Mouse (Mus musculus): Measurements from ENCODE around the gene Agmat. TPM values are rescaled to one million over a fixed set of nuclear protein-coding genes. Genes with fewer than 3 reads are reported as not detected.

The Agmat gene
- polyA plus RNA-seq (2015; fragmentation: Illumina TruSeq; extraction: RNeasy Lipid Tissue Mini Kit (QIAGEN cat#74804); ENCODE audit: insufficient read depth, low replicate concordance), result not detected

DNA sequence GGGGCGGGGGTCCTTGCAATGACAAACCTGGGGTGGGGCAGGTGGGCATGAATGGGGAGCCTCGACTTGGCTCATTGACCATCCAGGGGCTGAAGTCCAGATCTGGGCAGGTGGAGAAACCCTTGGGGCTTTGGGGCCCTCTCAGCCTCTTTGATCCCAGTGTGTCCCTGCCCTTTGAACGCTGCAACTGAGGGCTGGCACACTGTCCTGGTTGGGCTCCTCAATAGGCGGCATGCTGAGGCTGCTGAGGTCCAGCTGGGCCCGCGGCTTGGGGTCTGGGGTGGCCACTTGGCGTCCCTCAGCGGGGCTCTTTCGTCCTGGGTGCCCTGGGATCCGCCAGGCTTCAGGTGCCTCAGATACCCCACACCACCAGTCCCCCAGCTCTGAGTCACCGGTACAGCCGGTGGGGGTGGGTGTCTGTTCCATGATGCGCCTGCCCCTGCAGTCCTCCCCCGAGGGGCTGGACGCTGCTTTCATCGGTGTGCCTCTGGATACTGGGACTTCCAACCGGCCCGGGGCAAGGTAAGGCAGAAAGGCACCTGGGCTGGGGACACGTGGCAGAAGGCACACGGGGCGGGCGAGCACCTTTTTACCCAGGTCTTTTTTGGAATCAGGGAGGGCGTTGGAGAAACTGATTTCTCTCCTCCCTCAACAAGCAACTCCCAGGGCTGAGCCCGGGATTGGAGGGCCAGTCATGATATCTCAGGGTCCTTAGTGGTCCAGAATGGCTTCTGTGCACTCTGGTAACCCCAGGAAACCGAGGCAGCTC lies at the start of gene Agmat:
Gene Agmat, plus strand, starts transcription at position 95 of the 769 bp plus-strand sequence.

GRCm38 (mm10) chr4:141722731-141723672 lies 23.5 kb upstream of the Agmat start, which contains the start of gene Ddi2:
Gene Ddi2 (minus strand): TSS chr4:141723419.

GRCm38 (mm10) chr4:141790524-141790990 lies 44.1 kb downstream of the Agmat start, which contains the start of gene Dnajc16:
Gene Dnajc16 (minus strand): TSS chr4:141790931.

GRCm38 (mm10) chr4:141793282-141794151 lies 47.0 kb downstream of the Agmat start, which contains the start of gene Casp9:
Gene Casp9 (plus strand): TSS chr4:141793612.

Other genes with a start within 250 kb of the Agmat start
- 10.1 TPM for gene Spen, start 208.1 kb upstream of the Agmat start, polyA plus RNA-seq (2015; fragmentation: Illumina TruSeq; extraction: RNeasy Lipid Tissue Mini Kit (QIAGEN cat#74804); ENCODE audit: insufficient read depth, low replicate concordance)
- gene Fblim1, start 140.6 kb upstream of the Agmat start, polyA plus RNA-seq (2015; fragmentation: Illumina TruSeq; extraction: RNeasy Lipid Tissue Mini Kit (QIAGEN cat#74804); ENCODE audit: insufficient read depth, low replicate concordance), result 9.3 TPM
- gene Tmem82, start 128.0 kb upstream of the Agmat start, polyA plus RNA-seq (2015; fragmentation: Illumina TruSeq; extraction: RNeasy Lipid Tissue Mini Kit (QIAGEN cat#74804); ENCODE audit: insufficient read depth, low replicate concordance), result 0.28 TPM
- 0.11 TPM for gene Slc25a34, start 122.9 kb upstream of the Agmat start, polyA plus RNA-seq (2015; fragmentation: Illumina TruSeq; extraction: RNeasy Lipid Tissue Mini Kit (QIAGEN cat#74804); ENCODE audit: insufficient read depth, low replicate concordance)
- 18.0 TPM for gene Plekhm2, start 81.8 kb upstream of the Agmat start, polyA plus RNA-seq (2015; fragmentation: Illumina TruSeq; extraction: RNeasy Lipid Tissue Mini Kit (QIAGEN cat#74804); ENCODE audit: insufficient read depth, low replicate concordance)
- gene Rsc1a1, start 61.1 kb upstream of the Agmat start, polyA plus RNA-seq (2015; fragmentation: Illumina TruSeq; extraction: RNeasy Lipid Tissue Mini Kit (QIAGEN cat#74804); ENCODE audit: insufficient read depth, low replicate concordance), result 11.3 TPM
- gene Ddi2, start 23.3 kb upstream of the Agmat start, polyA plus RNA-seq (2015; fragmentation: Illumina TruSeq; extraction: RNeasy Lipid Tissue Mini Kit (QIAGEN cat#74804); ENCODE audit: insufficient read depth, low replicate concordance), result 37.2 TPM
- gene Dnajc16, start 44.3 kb downstream of the Agmat start, polyA plus RNA-seq (2015; fragmentation: Illumina TruSeq; extraction: RNeasy Lipid Tissue Mini Kit (QIAGEN cat#74804); ENCODE audit: insufficient read depth, low replicate concordance), result 10.4 TPM
- 27.7 TPM for gene Casp9, start 46.9 kb downstream of the Agmat start, polyA plus RNA-seq (2015; fragmentation: Illumina TruSeq; extraction: RNeasy Lipid Tissue Mini Kit (QIAGEN cat#74804); ENCODE audit: insufficient read depth, low replicate concordance)
- gene Cela2a, start 79.5 kb downstream of the Agmat start, polyA plus RNA-seq (2015; fragmentation: Illumina TruSeq; extraction: RNeasy Lipid Tissue Mini Kit (QIAGEN cat#74804); ENCODE audit: insufficient read depth, low replicate concordance), result 7.5 TPM
- not detected for gene Ctrc, start 99.7 kb downstream of the Agmat start, polyA plus RNA-seq (2015; fragmentation: Illumina TruSeq; extraction: RNeasy Lipid Tissue Mini Kit (QIAGEN cat#74804); ENCODE audit: insufficient read depth, low replicate concordance)
- gene Efhd2, start 128.2 kb downstream of the Agmat start, polyA plus RNA-seq (2015; fragmentation: Illumina TruSeq; extraction: RNeasy Lipid Tissue Mini Kit (QIAGEN cat#74804); ENCODE audit: insufficient read depth, low replicate concordance), result 34.5 TPM

Data from spleen, adult 10 weeks (tissue).